Mouse (Mus musculus): Measurements from ENCODE around the gene Ccdc12.

DNA sequence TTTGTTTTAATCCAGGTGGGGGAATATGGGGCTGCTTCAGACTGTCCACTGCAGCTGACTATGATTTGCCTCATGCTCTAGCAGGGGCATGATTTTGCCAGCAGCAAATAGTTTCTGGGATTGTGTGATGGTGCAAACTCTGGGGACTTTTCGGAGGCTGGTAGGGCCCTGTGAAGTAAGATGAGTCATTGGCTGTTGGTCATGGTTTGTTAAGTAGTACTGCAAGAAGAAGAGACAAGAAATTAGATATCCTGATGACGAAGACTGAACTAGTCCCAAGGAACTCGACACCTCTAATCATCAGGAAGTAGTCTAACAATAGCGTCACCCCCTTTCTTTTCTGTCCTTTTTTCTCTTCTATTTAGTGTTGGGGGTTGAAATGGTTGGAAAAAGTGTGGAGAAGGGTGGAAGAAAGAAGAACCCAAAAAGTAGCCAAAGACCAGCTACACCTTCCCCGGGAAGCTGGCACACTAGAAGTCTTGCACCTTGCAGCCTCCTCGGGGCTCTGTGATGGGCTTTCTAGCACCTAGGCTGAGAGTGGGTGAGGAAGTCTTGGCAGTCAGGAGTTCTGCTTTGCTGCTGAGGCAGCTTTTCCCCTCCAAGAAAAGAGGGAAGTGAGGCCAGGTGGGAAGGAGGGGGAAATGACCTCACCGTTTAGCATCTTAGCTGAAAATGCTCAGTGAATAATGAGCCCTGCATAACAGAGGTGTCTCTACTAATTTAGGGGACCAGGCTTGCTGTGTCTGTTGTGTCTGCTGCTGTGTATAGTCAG, 24.6 kb downstream of the Ccdc12 start:
- TF ChIP-seq GATA1 (IDR thresholded peaks at IDR 0.05; ENCODE audit: low read length) (no peak), TAL1 (IDR thresholded peaks at IDR 0.05; ENCODE audit: low read length) (no peak)

All from erythroblast, embryonic 14.5 days (primary cell).